Mouse (Mus musculus) layer of hippocampus, postnatal 10 days (tissue): ENCODE data around the gene Ptpn14. TPM values are rescaled to one million over a fixed set of nuclear protein-coding genes. Genes with fewer than 3 reads are reported as not detected.

Experiments used
- DNase-seq, 2 experiments: peaks; one replicate each; pipeline ENCODE4 v3.0.0; 2021; ENCODE audit warnings: low spot score in 2 of 2
- total RNA-seq, 2 experiments: library from RNA; stranded (reverse); gene quantifications; 2 replicates each; pipeline ENCODE4 v1.2.3; 2021

Ptpn14 gene
- total RNA-seq, 2 experiments from 2014 or later: 10.3 to 10.8 TPM

DNA sequence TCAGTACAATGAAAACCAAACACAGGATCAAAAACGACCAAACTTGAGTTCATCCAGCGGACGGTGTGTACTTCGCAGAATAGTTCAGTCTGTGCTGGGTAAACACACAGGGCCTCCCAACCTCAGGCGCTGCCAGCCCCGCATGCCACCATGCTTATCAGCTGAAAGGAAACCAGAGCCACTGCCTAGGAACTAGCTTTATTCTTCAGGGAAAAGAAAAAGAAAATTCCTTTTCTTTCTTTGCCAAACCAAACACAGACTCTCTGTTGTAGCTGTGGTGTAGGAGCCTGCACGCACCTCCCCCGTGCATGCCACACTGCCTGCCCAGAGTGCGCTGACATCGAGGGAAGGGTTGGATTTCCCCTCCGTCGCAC lies 132.9 kb downstream of the Ptpn14 start:
- DNase-seq: no peak

DNA sequence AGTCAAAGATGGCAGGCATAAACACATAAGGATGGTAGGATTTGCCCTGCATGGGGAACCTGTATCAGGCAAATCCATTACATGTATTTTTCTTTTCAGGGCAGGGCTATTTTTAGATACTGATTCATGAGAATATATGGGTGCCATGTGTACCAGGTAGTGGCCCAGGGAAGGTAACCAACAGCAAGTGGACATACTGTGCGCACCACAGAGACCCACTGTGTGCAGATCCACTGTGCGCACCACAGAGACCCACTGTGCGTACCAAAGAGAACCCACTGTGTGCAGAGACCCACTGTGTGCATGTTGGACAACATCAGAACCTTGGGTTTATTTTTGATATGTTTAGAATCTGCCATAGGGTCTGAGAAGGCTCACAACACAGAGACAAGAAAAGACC lies 135.7 kb downstream of the Ptpn14 start:
- no peak for DNase-seq

DNA sequence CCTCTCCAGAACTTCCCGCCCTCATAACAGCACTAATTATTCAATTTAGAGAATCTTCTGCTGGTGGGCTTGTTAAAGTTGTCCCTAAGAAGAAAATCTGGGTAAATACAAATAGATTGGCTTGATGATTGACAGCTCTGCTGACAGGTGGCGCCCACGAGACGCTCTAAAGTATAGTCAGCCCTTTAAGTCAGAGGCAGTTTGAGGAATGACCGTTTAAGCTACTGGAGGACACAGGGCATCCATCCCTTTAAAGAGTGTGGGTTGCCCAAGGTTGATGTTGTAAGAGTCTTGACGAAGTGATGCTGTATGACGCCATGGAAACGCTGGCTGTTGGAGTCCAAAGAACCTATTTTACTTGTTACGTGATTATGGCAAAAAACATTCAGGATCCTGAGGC lies 136.2 kb downstream of the Ptpn14 start:
- DNase-seq: no peak

DNA sequence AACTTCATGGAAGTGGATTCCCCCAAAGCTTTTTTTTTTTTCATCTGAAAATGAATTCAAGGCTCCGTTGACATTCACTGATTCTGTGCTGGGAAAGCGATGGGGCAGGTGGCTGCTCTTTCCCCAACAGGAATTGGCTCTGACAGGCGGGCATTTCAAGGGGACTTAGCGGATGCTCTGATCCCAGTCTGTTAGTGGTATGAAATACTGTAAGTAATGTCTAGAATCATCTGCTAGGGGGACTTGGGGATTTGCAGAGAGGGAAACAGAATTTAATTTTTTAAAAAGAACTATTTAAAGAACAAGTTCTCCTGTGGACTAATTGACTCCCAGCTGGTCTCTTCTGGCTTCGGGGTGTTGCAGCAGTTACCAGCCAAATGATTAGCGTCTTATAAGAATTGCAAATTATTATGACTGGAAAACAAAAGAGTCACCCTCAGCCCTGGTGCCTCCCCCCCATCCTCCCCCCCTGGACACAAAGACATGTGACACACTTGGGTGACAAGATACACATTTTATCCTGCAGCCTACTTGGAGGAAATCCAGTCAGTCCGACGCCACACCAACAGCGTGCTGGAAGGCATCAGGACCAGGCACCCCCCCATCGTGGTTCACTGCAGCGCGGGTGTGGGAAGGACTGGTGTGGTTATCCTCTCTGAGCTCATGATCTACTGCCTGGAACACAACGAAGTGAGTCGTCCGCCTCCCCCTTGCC lies 136.9 kb downstream of the Ptpn14 start:
- no peak for DNase-seq

DNA sequence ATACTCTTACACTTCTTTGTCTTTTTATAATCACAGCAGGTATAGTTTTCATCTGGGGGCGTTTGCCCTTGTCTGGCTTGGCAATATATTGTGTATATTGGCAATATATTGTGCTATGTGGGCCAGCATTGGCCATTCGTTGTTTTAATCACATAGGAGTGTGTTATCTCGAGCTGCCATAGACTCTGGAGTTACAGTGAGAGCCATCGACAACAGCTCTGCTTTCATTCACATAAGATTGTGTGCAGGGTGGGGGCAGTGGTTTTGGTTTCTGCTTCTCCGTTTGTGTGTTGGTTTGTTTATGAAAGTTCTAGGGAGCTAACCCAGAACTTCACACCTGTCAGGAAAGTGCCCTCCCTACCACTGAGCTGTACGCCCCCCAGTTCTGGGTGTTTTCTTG lies 138.6 kb downstream of the Ptpn14 start:
- DNase-seq: no peak

DNA sequence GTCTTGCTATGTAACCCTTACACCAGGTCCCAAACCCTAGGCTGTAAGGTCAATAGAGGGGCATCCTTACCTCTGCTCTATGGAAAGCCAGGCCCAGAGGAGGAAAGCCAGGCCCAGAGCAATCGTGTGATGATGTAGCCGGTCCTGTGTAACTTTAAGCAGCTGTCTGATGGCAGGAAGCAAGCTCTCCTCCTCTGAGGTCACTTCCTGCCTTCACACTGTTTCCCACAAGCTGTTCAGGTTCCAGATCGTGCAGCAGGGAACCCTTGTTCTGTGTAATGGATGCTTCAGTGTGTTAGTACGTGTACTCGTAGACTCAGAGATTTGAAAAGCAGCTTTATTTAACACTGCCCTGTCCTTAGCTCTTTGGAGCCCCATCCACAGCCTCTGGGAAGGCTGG lies 139.0 kb downstream of the Ptpn14 start:
- no peak for DNase-seq

DNA sequence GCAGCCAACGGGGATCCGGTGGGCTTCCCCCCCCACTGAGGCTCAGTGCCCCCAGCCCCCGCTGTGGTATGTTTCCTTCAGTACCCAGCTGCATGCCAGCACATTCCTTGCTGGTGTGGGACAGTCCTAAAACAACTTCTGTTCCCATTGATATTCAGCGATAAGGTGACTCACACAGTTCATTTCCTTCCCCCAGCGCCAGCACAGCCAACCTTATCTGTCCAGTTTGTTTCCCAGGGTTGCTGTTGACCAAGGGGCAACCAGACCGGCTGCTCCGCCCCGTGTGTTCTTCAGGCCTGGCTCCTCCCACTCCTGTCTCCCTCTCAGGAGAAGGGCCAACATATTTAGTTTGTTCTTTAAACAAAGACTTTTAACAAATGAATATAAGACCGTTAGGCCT lies 139.4 kb downstream of the Ptpn14 start:
- no peak for DNase-seq

DNA sequence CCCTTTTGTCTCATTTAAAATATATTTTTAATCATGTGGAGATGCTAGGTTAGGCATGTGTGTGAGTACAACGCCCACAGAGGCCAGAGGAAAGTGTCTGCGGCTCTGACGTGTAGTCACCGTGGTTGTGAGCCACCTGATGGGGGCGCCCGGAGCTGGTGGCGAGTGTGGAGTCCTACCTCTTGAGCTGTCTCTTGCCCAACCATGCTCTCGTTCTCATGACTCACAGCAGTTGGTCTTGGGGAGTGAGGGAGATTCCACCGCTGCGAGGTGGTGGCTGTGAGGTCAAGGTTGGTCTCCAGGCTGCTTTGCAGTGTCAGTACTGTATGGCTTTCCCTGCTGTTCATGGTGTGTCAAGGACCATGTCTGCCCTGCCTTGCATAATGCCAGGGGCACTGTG lies 140.0 kb downstream of the Ptpn14 start:
- no peak for DNase-seq

DNA sequence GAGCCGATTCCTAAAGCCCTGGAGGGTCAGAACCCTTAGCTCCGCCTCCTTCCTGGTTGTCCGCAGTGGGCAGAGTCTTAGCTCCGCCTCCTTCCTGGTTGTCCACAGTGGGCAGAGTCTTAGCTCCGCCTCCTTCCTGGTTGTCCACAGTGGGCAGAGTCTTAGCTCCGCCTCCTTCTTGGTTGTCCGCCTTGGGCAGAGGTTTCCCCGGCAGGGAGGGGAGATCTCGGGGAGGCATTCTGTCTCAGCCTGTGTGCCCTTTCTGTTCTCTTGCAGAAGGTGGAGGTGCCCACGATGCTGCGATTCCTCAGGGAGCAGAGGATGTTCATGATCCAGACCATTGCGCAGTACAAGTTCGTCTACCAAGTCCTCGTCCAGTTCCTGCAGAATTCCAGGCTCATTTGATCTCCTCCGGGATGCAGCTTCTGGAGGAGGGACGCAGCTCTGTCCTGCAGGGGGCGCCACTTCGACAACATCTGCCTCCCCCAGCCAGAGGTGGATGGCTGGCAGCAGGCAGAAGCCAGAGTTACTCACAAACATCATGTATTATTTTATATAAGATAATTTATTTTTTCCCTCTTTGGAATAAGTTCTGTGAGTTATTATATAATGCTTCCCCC lies 141.7 kb downstream of the Ptpn14 start:
- no peak for DNase-seq

DNA sequence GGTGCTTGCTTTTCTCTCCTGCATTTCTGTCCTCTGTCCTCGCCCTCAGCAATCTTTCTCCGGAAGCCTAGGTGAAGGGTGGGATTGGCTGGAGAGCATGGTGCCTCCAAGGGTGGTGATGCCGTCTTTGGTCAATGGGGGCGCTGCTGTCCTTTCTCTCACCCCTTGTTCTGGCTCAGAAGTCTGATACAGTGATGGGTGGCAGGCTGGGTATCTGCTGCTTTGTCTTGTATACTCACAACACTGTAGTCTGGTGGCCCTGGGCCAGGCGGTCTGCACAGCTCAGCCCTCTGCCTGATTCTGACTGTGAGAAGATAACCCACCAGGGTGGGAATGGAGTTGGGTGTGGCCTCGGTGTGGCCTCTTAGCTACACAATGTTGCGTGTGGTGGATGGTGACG lies 142.5 kb downstream of the Ptpn14 start:
- no peak for DNase-seq

DNA sequence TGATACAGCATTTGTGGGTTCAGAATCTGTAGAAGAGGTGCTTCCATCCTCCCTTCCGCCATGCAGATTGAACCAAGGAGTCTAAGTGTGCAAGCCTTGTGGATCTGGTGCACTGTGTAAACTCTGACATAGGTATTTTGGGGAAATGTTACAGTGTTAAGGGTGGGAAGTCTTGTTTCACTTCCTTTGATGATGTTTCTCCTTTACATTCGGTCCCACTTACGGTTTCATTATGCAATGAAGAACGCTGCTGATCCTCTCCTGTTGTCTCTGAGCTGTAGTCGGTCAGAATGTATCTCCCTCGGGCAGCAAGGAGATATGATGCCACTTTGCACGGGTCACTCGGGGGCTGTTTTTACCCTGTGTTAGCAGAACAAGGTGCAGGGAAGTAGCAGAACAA lies 143.6 kb downstream of the Ptpn14 start:
- DNase-seq: no peak

DNA sequence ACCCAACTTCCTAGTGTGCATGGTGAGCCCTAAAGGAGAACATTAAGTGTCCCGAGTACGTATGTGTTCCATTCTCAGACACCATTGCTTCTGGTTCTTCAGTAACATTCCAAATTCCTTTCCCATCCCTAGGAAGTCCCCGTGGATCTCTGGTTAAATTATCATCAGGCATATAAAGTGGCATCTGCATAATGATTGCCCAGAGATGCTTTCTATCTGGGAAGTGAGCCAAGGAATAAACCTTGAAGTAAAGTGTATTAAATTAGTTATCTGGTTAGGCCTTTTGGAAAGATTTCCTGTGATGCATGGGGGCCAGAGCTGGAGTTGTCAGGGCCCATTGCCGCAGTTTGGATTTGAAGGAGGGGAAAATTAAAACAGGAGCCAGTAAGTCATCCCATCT lies 144.0 kb downstream of the Ptpn14 start:
- DNase-seq: no peak

DNA sequence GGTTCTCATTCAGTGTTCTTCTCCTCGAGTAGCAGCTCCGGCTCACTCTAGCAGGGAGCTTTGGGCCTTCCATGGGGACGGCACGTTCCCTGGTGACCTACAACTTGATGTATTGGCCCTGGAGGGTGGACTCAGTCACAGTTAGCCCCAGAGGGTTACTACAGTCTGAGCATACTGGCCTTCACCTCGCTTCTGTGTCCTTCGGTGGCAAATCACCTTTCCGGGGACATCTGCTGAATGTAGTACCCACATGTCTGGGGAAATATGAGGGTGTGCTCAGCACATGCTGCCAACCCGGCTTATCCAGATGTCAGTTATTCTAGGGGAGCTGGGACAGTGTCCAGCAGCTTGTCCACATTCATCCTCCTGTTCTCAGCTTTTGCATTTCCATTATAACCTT lies 145.5 kb downstream of the Ptpn14 start:
- no peak for DNase-seq

DNA sequence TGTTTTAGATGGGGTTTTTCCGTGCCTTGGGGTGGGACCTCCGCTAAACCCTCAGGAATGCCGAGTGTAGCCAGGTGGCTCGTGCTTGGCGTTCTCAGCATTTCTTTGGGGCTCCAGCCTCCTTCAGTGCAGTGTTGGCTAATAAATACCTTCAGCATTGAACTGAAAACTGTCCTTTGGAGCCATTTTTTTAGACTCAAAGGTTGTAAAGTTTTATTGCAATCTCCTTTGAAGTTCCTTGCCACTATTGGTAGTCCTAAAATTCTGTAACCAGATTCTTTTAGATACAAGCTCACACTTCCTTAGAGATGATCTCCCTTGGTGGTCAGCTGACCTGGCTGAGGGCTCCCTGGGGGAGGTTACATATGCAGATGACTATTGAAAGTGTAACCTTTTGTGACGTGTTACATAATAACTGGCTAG lies 147.4 kb downstream of the Ptpn14 start:
- no peak for DNase-seq

DNA sequence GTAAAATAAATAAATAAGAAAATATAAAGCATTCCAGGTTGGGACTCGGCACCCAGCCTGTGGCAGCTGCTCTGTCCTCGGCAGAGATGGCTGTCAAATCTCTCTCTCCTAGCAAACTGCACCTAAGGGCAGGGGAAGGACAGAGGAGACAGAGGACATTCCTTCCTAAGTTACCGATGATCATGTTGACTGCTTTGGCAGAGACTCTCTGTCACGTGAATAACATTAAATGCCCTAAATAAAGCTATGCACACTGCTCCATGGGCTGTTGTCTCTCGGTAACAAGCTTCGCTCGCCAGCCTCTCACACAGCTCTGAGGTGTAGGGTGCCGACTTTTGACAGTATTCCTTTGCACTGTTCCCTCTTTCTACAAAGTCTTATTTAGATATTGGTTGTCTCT lies 148.1 kb downstream of the Ptpn14 start:
- DNase-seq: no peak

DNA sequence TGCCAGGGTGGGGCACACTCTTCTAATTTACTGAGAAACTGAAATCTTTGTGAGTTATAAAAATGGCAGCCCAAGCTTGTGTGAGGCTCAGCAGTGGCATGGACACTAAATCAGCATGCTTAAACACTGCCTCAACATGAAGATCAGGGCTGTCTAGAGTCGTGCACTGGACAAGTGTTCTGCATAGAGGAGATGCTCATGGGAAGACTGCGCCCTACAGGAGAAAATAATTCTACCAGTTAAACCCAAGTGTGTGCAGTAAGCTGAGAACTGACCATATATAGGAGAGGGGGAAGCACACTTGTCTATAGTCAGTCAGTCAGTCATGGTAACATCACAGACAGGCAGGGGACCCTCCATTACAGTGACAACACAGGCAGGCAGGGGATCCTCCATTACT lies 151.1 kb downstream of the Ptpn14 start:
- no peak for DNase-seq

DNA sequence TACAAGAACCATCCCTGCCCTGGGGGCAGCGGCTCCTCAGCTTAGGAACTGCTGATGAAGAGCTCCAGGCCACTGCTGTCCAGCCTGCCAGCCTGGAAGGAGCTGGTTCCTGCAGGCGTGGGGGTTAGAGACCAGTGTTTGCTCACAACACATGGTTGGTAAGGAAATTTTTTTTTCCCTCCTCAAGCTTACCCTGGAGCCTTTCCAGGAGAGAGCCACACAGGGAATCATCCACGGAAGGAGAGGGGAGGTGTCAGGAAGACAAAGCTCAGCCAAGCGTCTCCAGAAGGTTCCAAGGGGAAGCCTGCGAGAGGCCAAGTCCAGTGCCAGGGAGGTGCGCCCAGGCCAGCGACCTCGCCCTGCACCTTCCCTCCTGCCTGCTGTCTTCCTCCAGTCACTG lies 151.9 kb downstream of the Ptpn14 start:
- DNase-seq: no peak

DNA sequence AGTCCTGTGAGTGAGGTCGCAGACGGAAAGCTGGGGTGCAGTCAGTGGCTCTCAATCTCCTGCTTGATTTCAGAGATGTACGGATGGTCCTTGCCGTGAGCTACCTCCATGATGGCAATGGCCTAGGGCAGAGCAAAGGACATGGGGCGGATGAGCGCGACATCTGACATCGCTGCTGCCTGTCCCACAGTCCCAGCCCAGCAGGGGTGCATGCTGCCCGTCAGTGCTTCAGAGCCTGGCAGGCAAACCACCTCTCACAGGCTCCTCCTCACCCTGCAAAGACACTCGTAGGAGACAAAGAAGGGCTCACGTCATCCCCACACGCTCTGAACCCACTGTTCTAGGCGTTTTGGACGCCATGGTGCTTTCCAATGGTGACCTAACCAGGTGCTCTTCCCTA lies 152.7 kb downstream of the Ptpn14 start:
- DNase-seq: no peak

DNA sequence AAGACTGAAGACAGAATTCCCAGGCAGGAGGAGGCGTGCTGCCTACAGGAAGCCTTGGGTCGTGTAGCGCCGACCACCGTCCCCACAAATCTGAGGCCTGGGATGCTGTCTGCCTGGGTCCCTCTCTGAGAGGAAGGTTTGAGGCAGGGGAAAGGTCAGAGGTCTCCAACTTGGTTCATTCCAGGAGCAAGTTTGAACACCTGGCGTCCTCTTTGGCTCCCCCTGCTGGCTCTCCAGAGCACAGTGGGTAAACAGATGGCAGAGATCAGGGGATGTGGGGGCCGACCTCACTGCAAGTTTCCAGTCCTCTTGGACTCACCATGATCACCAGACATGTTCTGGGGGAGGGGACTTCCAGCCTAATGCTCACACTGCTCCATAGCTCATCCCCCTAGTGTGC lies 154.8 kb downstream of the Ptpn14 start:
- peak; percentile 50 to 66 for DNase-seq

DNA sequence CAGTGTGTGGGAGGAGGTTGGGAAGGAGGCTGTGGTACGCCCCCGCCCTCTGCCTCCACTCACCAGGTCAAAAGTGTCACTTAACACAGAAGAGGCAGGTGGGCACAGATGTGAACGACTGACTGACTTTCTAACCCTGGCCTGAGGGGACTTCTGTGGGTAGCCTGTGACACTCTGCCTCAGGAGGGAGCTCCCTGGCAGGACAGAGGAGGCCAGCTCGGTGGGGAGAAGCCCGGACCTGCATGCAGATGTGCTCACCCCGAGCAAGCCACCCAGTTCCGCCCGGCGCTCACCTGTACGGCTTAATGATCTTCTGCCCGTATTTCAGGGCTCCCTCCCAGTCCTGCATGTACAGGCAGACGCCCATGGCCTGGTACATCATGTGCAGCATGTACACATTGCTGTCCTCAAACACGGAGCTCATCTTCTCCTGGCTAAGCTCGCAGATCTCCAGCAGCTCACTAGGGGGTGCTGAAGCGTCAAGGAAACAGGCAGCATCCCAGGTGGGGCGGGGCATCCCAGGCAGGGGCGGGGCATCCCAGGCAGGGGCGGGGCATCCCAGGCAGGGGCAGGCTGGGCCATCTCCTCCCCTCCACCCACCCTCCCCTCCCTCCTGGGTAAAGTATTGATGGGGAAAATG lies 155.6 kb downstream of the Ptpn14 start:
- DNase-seq: peak; percentile 72 to 76

DNA sequence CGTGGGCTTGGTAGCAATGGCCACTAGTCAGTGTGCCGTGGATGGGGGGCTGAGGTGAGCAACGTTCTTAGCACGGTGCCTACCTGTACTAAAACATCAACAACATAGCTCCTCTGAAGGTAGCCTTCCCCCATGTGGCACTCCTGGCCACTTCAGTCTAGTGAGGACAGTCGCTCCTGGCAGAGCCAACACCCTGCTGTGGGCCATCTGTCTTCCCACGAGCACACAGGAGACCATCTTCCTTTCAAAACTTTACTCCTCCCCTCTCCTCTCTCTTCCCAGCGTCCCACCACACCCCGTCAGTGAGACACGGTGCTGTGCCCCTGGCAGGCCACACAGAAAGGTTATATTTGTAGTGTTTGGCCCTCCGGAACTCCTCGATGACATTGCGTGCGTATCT lies 156.9 kb downstream of the Ptpn14 start:
- no peak for DNase-seq

DNA sequence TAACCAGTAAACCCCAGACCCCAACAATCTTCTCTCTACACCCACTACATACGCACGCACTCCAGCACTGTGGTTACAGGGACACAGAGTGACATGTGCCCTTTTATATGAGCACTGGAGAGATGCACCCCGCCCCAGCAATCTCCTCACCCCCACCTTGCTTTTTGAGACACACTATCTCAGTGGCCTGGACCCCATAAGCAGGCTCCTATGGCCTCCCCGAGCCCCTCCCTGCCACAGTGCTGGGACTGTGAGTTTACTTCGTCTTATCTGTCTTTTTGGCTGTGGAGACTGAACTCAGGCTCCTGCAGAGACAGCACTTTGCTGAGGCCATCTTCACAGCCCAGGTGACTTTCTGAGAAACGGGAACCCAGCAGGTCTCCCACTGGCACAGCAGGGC lies 157.9 kb downstream of the Ptpn14 start:
- DNase-seq: no peak

DNA sequence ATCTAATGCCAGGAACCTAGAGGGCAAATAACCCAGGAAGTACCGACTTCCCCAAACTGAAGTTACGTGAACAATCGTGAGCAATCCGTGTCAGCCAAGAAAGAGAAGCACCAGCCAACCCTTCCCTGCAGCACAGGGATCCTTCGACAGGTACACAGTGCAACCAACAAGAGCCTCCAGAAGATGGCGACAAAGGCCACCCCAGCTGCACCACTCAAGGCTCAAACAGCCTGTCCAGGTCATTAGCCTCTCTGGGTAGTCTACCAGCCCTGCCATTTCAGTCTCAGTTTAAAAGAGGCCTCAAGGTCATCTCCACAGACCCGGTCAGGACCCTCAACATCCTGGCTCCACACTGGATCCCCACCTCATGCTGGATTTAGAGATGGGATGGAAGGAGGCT lies 159.4 kb downstream of the Ptpn14 start:
- peak; percentile 58 to 75 for DNase-seq
